Comparison of ENCODE assay signal across 8 mouse cellular contexts in genomic region chr6:34384701-34385370, GRCm38 (mm10). TPM values are rescaled to one million over a fixed set of nuclear protein-coding genes. Genes with fewer than 3 reads are reported as not detected.
A peak's percentile ranks its signal among the peaks of the same experiment; 100 is the strongest.
DNase-seq lines count a peak whose midpoint lies in the region; ATAC-seq and TF ChIP-seq lines count a peak whose summit lies in the region.

No protein-coding gene starts in this region.

- 3% methylated on average over 13 of the region's 13 CpGs for WGBS in embryonic facial prominence, embryonic 11.5 days
- 2% methylated on average over 13 of the region's 13 CpGs for WGBS in lung, adult 2 months
- whole genome bisulfite sequencing in neural tube, embryonic 14.5 days, result 2% methylated on average over 13 of the region's 13 CpGs

- H3K9me3 ChIP-seq in embryonic facial prominence, embryonic 11.5 days (replicated peaks; ENCODE audit: control insufficient read depth, low read length), result no peaks in the 10 kb centered on the region
- H3K9me3 ChIP-seq in neural tube, embryonic 14.5 days (ENCODE audit: control insufficient read depth, low read length), result no peaks in the 10 kb centered on the region

- ATAC-seq in embryonic facial prominence, embryonic 11.5 days (replicated peaks; ENCODE audit: insufficient number of reproducible peaks, low FRiP score, low TSS enrichment, low read depth), result peak; percentile 78; the same call in 1 of the 2 replicates
- no peak for ATAC-seq in neural tube, embryonic 14.5 days (ENCODE audit: low read depth)
- no peak for ATAC-seq in activated CD4-positive, CD25-positive, alpha-beta regulatory T cell, adult 4 months

- peak; percentile 69 for DNase-seq in A20 (ENCODE audit: low read depth, low spot score)
- DNase-seq in adrenal gland, adult (ENCODE audit: inconsistent age in 2 of 2, low spot score in 1 of 2), result peak; percentile 82 to 91
- peak; percentile 63 for DNase-seq in embryonic facial prominence, embryonic 11.5 days (ENCODE audit: low spot score)
- DNase-seq in heart, adult 9 months (ENCODE audit: low spot score in 2 of 2), result peak; percentile 38 to 51
- DNase-seq in kidney, adult 11 months, result peak; percentile 43
- DNase-seq in lung, adult 2 months, result peak; percentile 42

- peak overlapping the region; percentile 54 for H3K4me2 ChIP-seq in embryonic facial prominence, embryonic 11.5 days (ENCODE audit: low read depth, low read length)
- H3K4me2 ChIP-seq in neural tube, embryonic 14.5 days (ENCODE audit: low read depth, low read length), result peak overlapping the region; percentile 40

- no peak overlapping the region for H3K27ac ChIP-seq in embryonic facial prominence, embryonic 11.5 days (replicated peaks; ENCODE audit: low read depth, low read length)
- no peak overlapping the region for H3K27ac ChIP-seq in neural tube, embryonic 14.5 days (ENCODE audit: low read depth, low read length)

- no peaks in the 10 kb centered on the region for H3K36me3 ChIP-seq in embryonic facial prominence, embryonic 11.5 days (replicated peaks; ENCODE audit: control insufficient read depth, insufficient read depth, low read depth, low read length)
- no peaks in the 10 kb centered on the region for H3K36me3 ChIP-seq in neural tube, embryonic 14.5 days (ENCODE audit: control insufficient read depth, insufficient read depth, low read length)

- H3K27me3 ChIP-seq in embryonic facial prominence, embryonic 11.5 days (ENCODE audit: control insufficient read depth, insufficient read depth, low read length), result no peaks in the 10 kb centered on the region
- H3K27me3 ChIP-seq in neural tube, embryonic 14.5 days (ENCODE audit: control insufficient read depth, insufficient read depth, low read length), result no peaks in the 10 kb centered on the region

- no peak for TF ChIP-seq CTCF in lung, adult 2 months (IDR thresholded peaks at IDR 0.05; ENCODE audit: insufficient read depth, low read length)

- peak overlapping the region; percentile 33 for H3K4me3 ChIP-seq in embryonic facial prominence, embryonic 11.5 days (ENCODE audit: low read depth, low read length)
- peak overlapping the region; percentile 96 for H3K4me3 ChIP-seq in lung, adult 2 months (replicated peaks; ENCODE audit: extremely low read depth, low read depth, low read length)
- H3K4me3 ChIP-seq in neural tube, embryonic 14.5 days (ENCODE audit: low read depth, low read length), result peak overlapping the region; percentile 27

- H3K4me1 ChIP-seq in embryonic facial prominence, embryonic 11.5 days (ENCODE audit: control insufficient read depth, insufficient read depth, low read length), result no peaks in the 10 kb centered on the region
- H3K4me1 ChIP-seq in lung, adult 2 months (ENCODE audit: control insufficient read depth, insufficient read depth, low read length), result no peaks in the 10 kb centered on the region
- H3K4me1 ChIP-seq in neural tube, embryonic 14.5 days (ENCODE audit: control insufficient read depth, insufficient read depth, low read length), result no peaks in the 10 kb centered on the region

- H3K9ac ChIP-seq in embryonic facial prominence, embryonic 11.5 days (replicated peaks; ENCODE audit: low read length), result peak overlapping the region; percentile 22; the same call in 1 of the 2 replicates
- no peak overlapping the region for H3K9ac ChIP-seq in neural tube, embryonic 14.5 days (replicated peaks; ENCODE audit: low read depth, low read length)

- TF ChIP-seq POLR2A in lung, adult 2 months (IDR thresholded peaks at IDR 0.05; ENCODE audit: borderline replicate concordance, extremely low read depth, low read depth, low read length), result no peak

RNA-seq across cellular contexts. Expression of gene Akr1b10, which starts 0.8 kb away (rescaled TPM):
- polyA plus RNA-seq in embryonic facial prominence, embryonic 11.5 days (2014; fragmentation: Nextera tagmentation; extraction: Ambion mirVana), result 16.4 and 16.9 TPM in 2 replicates
- 13.7 and 21.2 TPM in 2 replicates for polyA plus RNA-seq in lung, adult 2 months (2012; rRNA removed)
- 10.1 and 14.0 TPM in 2 replicates for polyA plus RNA-seq in neural tube, embryonic 14.5 days (2014; fragmentation: Nextera tagmentation; extraction: Ambion mirVana)
- polyA plus RNA-seq in activated CD4-positive, CD25-positive, alpha-beta regulatory T cell, adult 4 months (2017; shearing (Covaris generic)), result 10 to 100 TPM; 45.4 to 45.5 TPM

RNA-seq across cellular contexts. Expression of gene Akr1b7, which starts 27.3 kb away (rescaled TPM):
- polyA plus RNA-seq in embryonic facial prominence, embryonic 11.5 days (2014; fragmentation: Nextera tagmentation; extraction: Ambion mirVana), result not detected in 2 replicates
- 0.40 and 0.73 TPM in 2 replicates for polyA plus RNA-seq in lung, adult 2 months (2012; rRNA removed)
- 0.21 TPM in 1 of 2 replicates, not detected in the other for polyA plus RNA-seq in neural tube, embryonic 14.5 days (2014; fragmentation: Nextera tagmentation; extraction: Ambion mirVana)
- not detected for polyA plus RNA-seq in activated CD4-positive, CD25-positive, alpha-beta regulatory T cell, adult 4 months (2017; shearing (Covaris generic))

RNA-seq across cellular contexts. Expression of gene Akr1b8, which starts 30.9 kb away (rescaled TPM):
- polyA plus RNA-seq in embryonic facial prominence, embryonic 11.5 days (2014; fragmentation: Nextera tagmentation; extraction: Ambion mirVana), result 20.5 and 21.4 TPM in 2 replicates
- polyA plus RNA-seq in lung, adult 2 months (2012; rRNA removed), result 9.1 and 13.8 TPM in 2 replicates
- polyA plus RNA-seq in neural tube, embryonic 14.5 days (2014; fragmentation: Nextera tagmentation; extraction: Ambion mirVana), result 5.2 and 9.0 TPM in 2 replicates
- not detected for polyA plus RNA-seq in activated CD4-positive, CD25-positive, alpha-beta regulatory T cell, adult 4 months (2017; shearing (Covaris generic))

Comparison
In these comparisons a context has a peak if more than half of its experiments do, and no peak if none do; other contexts are left out.
1. H3K4me3 ChIP-seq: peak in every context shown above with its lines; median percentile 96 in lung, adult 2 months; 33 in embryonic facial prominence, embryonic 11.5 days; 27 in neural tube, embryonic 14.5 days.